Mouse (Mus musculus) limb, embryonic 15.5 days (tissue): ENCODE results near the gene Gstk1. TPM values are rescaled to one million over a fixed set of nuclear protein-coding genes. Genes with fewer than 3 reads are reported as not detected.

Experiments used
- ATAC-seq: fragments of 200-750 bp; cut with Nextera tagmentation; 2 replicates; pipeline ENCODE4 v1.8.0; 2017; ENCODE audit warnings: low read depth, moderate TSS enrichment; ENCODE audit not compliant: insufficient number of reproducible peaks, low FRiP score, low TSS enrichment
- H3K27ac ChIP-seq: fragments of 300-500 bp; sonication (generic); 2 replicates; pipeline ENCODE4 v1.5.1; 2015; ENCODE audit warnings: moderate library complexity, mild to moderate bottlenecking, inconsistent platforms
- H3K27me3 ChIP-seq: fragments of 300-500 bp; sonication (generic); 2 replicates; pipeline ENCODE4 v1.6.1; 2015; ENCODE audit warnings: inconsistent platforms
- H3K36me3 ChIP-seq: fragments of 300-500 bp; sonication (generic); 2 replicates; pipeline ENCODE4 v1.6.1; 2015; ENCODE audit warnings: inconsistent platforms
- H3K4me1 ChIP-seq: fragments of 300-500 bp; sonication (generic); 2 replicates; pipeline ENCODE4 v1.6.1; 2015; ENCODE audit warnings: inconsistent platforms
- H3K4me2 ChIP-seq: fragments of 300-500 bp; sonication (generic); 2 replicates; pipeline ENCODE4 v1.6.1; 2015; ENCODE audit warnings: mild to moderate bottlenecking, inconsistent platforms
- H3K4me3 ChIP-seq: fragments of 300-500 bp; sonication (generic); 2 replicates; pipeline ENCODE4 v1.5.1; 2015; ENCODE audit warnings: mild to moderate bottlenecking, inconsistent platforms
- H3K9ac ChIP-seq: fragments of 300-500 bp; sonication (generic); 2 replicates; pipeline ENCODE4 v1.6.1; 2015; ENCODE audit warnings: inconsistent platforms
- H3K9me3 ChIP-seq: fragments of 300-500 bp; sonication (generic); 2 replicates; pipeline ENCODE4 v1.6.1; 2016; ENCODE audit warnings: inconsistent platforms
- WGBS: fragments of 180-500 bp; shearing (Covaris S2); methylation state at CpG from one replicate; pipeline ENCODE4 v1.1.7; 2015; 5-methylcytosine and 5-hydroxymethylcytosine counted together
- polyA plus RNA-seq: library from polyadenylated mRNA; unstranded; fragments of >200 nt; fragmentation: Nextera tagmentation; extraction: Ambion mirVana; gene quantifications from 2 replicates; pipeline ENCODE4 v1.2.1, GENCODE M21; 2015

Gene Gstk1
- polyA plus RNA-seq, 1 experiment from 2014 or later, result 21.4 TPM

- H3K4me3 ChIP-seq, result 0 out of 2 replicates have a peak overlapping the region, but pooled peaks have one; percentile 2
- H3K9me3 ChIP-seq, result no peaks in the 10 kb centered on the region
- 12% methylated on average over 8 of the region's 8 CpGs for WGBS
- H3K9ac ChIP-seq, result no peak overlapping the region
- peak overlapping the region; percentile 17; the same call in 1 of the 2 replicates for H3K4me2 ChIP-seq
- H3K36me3 ChIP-seq, result no peaks in the 10 kb centered on the region
- no peak overlapping the region for H3K27ac ChIP-seq
- peaks cover 9% of the 10 kb centered on the region; the same call in 1 of the 2 replicates for H3K4me1 ChIP-seq
- peaks cover 6% of the 10 kb centered on the region; the same call in 1 of the 2 replicates for H3K27me3 ChIP-seq
- ATAC-seq, result no peak
These were observed 1.4 kb downstream of the Gstk1 start for GRCm38 (mm10) chr6:42247173-42247572.

- Histone ChIP-seq H3K4me2 (no peak overlapping the region), H3K27ac (no peak overlapping the region), H3K9ac (no peak overlapping the region), H3K9me3 (no peaks in the 10 kb centered on the region), H3K27me3 (peaks cover 6% of the 10 kb centered on the region; the same call in 1 of the 2 replicates), H3K4me3 (no peak overlapping the region), H3K4me1 (peaks cover 9% of the 10 kb centered on the region; the same call in 1 of the 2 replicates), H3K36me3 (no peaks in the 10 kb centered on the region)
- no peak for ATAC-seq
- WGBS, result 89% methylated on average over 1 of the region's 1 CpGs
These were observed 2.2 kb downstream of the Gstk1 start for GRCm38 (mm10) chr6:42247981-42248380.

- Histone ChIP-seq H3K36me3 (no peaks in the 10 kb centered on the region), H3K4me1 (no peaks in the 10 kb centered on the region), H3K4me2 (no peak overlapping the region), H3K9ac (no peak overlapping the region), H3K27ac (no peak overlapping the region), H3K4me3 (no peak overlapping the region), H3K9me3 (no peaks in the 10 kb centered on the region), H3K27me3 (peaks cover 6% of the 10 kb centered on the region; the same call in 1 of the 2 replicates)
- ATAC-seq, result no peak
- WGBS, result 85% methylated on average over 4 of the region's 4 CpGs
These were observed 6.1 kb downstream of the Gstk1 start for GRCm38 (mm10) chr6:42251791-42252190.

- Histone ChIP-seq H3K9me3 (no peaks in the 10 kb centered on the region), H3K9ac (no peak overlapping the region), H3K27me3 (no peaks in the 10 kb centered on the region), H3K36me3 (no peaks in the 10 kb centered on the region), H3K27ac (no peak overlapping the region), H3K4me3 (no peak overlapping the region), H3K4me1 (no peaks in the 10 kb centered on the region), H3K4me2 (no peak overlapping the region)
- WGBS, result 78% methylated on average over 2 of the region's 2 CpGs
- no peak for ATAC-seq
These were observed 7.4 kb downstream of the Gstk1 start for GRCm38 (mm10) chr6:42253103-42253502.

GRCm38 (mm10) chr6:42257303-42257863, 11.6 kb downstream of the Gstk1 start:
- Histone ChIP-seq H3K4me1 (peaks cover 6% of the 10 kb centered on the region; the same call in 1 of the 2 replicates), H3K27ac (no peak overlapping the region), H3K9me3 (no peaks in the 10 kb centered on the region), H3K27me3 (no peaks in the 10 kb centered on the region), H3K9ac (no peak overlapping the region), H3K4me3 (no peak overlapping the region), H3K36me3 (no peaks in the 10 kb centered on the region), H3K4me2 (no peak overlapping the region)
- no peak for ATAC-seq
- 17% methylated on average over 11 of the region's 11 CpGs for WGBS

GRCm38 (mm10) chr6:42260430-42260829, 14.7 kb downstream of the Gstk1 start:
- no peak overlapping the region for H3K9ac ChIP-seq
- no peak for ATAC-seq
- H3K4me2 ChIP-seq, result no peak overlapping the region
- no peak overlapping the region for H3K4me3 ChIP-seq
- H3K36me3 ChIP-seq, result no peaks in the 10 kb centered on the region
- H3K9me3 ChIP-seq, result no peaks in the 10 kb centered on the region
- H3K27ac ChIP-seq, result no peak overlapping the region
- WGBS, result 45% methylated on average over 6 of the region's 6 CpGs
- peaks cover 8% of the 10 kb centered on the region; the same call in 1 of the 2 replicates for H3K4me1 ChIP-seq
- H3K27me3 ChIP-seq, result no peaks in the 10 kb centered on the region

- H3K9ac ChIP-seq, result no peak within 1 kb of the TSS
- no peak for ATAC-seq
- WGBS, result 17% methylated on average over 20 of the region's 20 CpGs
- H3K9me3 ChIP-seq, result no peaks in the 10 kb centered on the region
- H3K4me3 ChIP-seq, result peak within 1 kb of the TSS; percentile 14; the same call in 1 of the 2 replicates
- no peaks in the 10 kb centered on the region for H3K27me3 ChIP-seq
- peak within 1 kb of the TSS; percentile 31 for H3K4me2 ChIP-seq
- peaks cover 11% of the 10 kb centered on the region; the same call in 1 of the 2 replicates for H3K4me1 ChIP-seq
- no peak within 1 kb of the TSS for H3K27ac ChIP-seq
- no peaks in the 10 kb centered on the region for H3K36me3 ChIP-seq
These were observed 15.9 kb downstream of the Gstk1 start, which contains the start of gene Tmem139 for GRCm38 (mm10) chr6:42261524-42262170. Gene Tmem139 (plus strand): TSS chr6:42261970.

GRCm38 (mm10) chr6:42264626-42265312, 19.0 kb downstream of the Gstk1 start, which contains the start of gene Casp2:
Gene Casp2 (plus strand): TSS chr6:42264985.
- H3K9ac ChIP-seq, result peak within 1 kb of the TSS; percentile 88
- peak within 1 kb of the TSS; percentile 85 for H3K4me3 ChIP-seq
- H3K36me3 ChIP-seq, result peaks cover 24% of the 10 kb centered on the region
- H3K27ac ChIP-seq, result peak within 1 kb of the TSS; percentile 93
- no peaks in the 10 kb centered on the region for H3K9me3 ChIP-seq
- H3K27me3 ChIP-seq, result no peaks in the 10 kb centered on the region
- peaks cover 11% of the 10 kb centered on the region; the same call in 1 of the 2 replicates for H3K4me1 ChIP-seq
- peak within 1 kb of the TSS; percentile 59 for H3K4me2 ChIP-seq
- WGBS, result under 1% methylated on average over 51 of the region's 51 CpGs
- ATAC-seq, result peak; percentile 100

- Histone ChIP-seq H3K4me3 (peak overlapping the region; percentile 85), H3K4me2 (peak overlapping the region; percentile 59), H3K27me3 (no peaks in the 10 kb centered on the region), H3K36me3 (peaks cover 30% of the 10 kb centered on the region), H3K9me3 (no peaks in the 10 kb centered on the region), H3K9ac (peak overlapping the region; percentile 88), H3K4me1 (peaks cover 11% of the 10 kb centered on the region; the same call in 1 of the 2 replicates), H3K27ac (peak overlapping the region; percentile 93)
- WGBS, result under 1% methylated on average over 21 of the region's 21 CpGs
- ATAC-seq, result no peak
These were observed 19.9 kb downstream of the Gstk1 start for GRCm38 (mm10) chr6:42265391-42266330.

GRCm38 (mm10) chr6:42270817-42271216, 25.1 kb downstream of the Gstk1 start:
- H3K4me1 ChIP-seq, result peaks cover 2% of the 10 kb centered on the region; the same call in 1 of the 2 replicates
- H3K27ac ChIP-seq, result no peak overlapping the region
- peaks cover 63% of the 10 kb centered on the region for H3K36me3 ChIP-seq
- H3K27me3 ChIP-seq, result no peaks in the 10 kb centered on the region
- no peak overlapping the region for H3K9ac ChIP-seq
- no peak overlapping the region for H3K4me2 ChIP-seq
- ATAC-seq, result no peak
- no peak overlapping the region for H3K4me3 ChIP-seq
- H3K9me3 ChIP-seq, result no peaks in the 10 kb centered on the region

GRCm38 (mm10) chr6:42276151-42276550, 30.4 kb downstream of the Gstk1 start:
- 31% methylated on average over 2 of the region's 2 CpGs for WGBS
- H3K4me1 ChIP-seq, result no peaks in the 10 kb centered on the region

More at GRCm38 (mm10) chr6:42276151-42276550, 30.4 kb downstream of the Gstk1 start:
- no peak for ATAC-seq
- Histone ChIP-seq H3K9me3 (no peaks in the 10 kb centered on the region), H3K4me3 (no peak overlapping the region), H3K27ac (no peak overlapping the region), H3K4me2 (no peak overlapping the region), H3K27me3 (no peaks in the 10 kb centered on the region), H3K9ac (no peak overlapping the region), H3K36me3 (peaks cover 83% of the 10 kb centered on the region)
